Mouse (Mus musculus) right cerebral cortex, postnatal 14 days (tissue): ENCODE results near the gene Mapkapk2.

Experiments
- DNase-seq: peaks from one replicate; pipeline ENCODE4 v3.0.0; 2022

Mapkapk2 gene

GRCm38 (mm10) chr1:131080686-131081085 is 16.9 kb downstream of the Mapkapk2 start:
- DNase-seq = no peak

DNA sequence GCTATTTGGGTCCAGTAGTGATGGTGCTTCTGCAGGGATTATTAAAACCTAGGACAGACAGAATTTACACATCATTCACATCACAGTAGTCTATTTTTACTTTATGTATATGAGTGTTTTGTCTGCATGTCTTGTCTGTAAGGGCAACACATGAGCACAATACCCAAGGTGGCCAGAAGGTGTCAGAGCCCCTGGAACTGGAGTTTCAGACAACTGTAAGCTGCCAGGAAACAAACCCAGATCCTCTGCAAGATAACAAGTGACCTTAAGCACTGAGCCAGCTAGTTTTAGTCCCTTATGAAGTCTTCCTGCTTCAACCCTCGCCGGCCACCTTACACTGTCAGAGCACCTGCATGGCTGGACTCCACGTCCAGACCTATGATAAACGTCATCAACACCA is 17.9 kb downstream of the Mapkapk2 start:
- no peak for DNase-seq

DNA sequence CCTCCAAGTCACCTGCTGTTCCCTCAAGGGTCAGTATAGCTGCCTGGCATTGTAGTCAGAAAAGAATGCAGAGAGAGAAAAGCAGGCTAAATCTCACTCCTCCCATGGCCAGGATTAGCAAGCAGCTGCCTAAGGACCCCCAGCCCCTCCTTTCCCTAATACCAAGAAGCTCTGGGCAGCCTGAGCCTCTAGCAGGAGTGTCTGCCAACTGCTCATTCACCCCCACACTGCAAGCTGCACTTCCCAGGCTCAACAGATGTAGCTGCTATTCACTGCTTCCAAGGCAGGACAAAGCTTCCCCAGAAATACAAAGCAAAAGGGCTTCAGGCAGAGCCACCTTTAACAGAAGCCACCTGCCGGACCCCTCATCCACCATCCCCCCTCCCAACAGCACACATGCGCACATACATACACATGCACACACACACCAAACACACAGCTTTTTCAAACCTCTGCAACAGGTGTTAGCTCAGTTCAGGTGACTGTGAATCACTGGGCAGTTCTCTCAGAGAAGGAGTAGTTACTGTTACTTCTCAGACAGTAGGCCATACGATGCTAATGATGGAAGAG is 18.8 kb downstream of the Mapkapk2 start:
- peak; percentile 54 for DNase-seq

- no peak for DNase-seq
These were observed 22.4 kb downstream of the Mapkapk2 start for GRCm38 (mm10) chr1:131075098-131075791.

DNA sequence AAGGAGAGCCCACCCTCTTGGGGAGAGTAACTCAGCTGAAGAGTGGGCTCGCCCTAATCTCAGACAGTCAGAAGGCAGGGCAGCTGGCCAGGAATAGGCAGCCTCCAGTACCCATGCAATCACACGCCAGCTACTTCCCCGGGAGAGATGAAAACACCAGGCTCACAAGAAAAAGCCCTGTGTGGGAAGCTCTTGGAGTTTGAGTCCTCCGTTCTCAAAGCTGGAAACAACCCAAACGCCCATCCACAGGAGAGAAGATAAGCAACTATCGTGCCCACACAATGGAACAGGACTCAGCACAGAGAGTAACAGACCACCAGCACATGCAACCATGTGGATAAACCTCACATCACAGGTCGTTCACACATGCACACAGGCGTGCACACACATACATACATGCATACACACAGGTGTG is 23.1 kb downstream of the Mapkapk2 start:
- DNase-seq = peak; percentile 66

- DNase-seq = no peak
These were observed 25.1 kb downstream of the Mapkapk2 start for GRCm38 (mm10) chr1:131072376-131072990.

- no peak for DNase-seq
These were observed 28.6 kb downstream of the Mapkapk2 start for GRCm38 (mm10) chr1:131069010-131069409.

DNA sequence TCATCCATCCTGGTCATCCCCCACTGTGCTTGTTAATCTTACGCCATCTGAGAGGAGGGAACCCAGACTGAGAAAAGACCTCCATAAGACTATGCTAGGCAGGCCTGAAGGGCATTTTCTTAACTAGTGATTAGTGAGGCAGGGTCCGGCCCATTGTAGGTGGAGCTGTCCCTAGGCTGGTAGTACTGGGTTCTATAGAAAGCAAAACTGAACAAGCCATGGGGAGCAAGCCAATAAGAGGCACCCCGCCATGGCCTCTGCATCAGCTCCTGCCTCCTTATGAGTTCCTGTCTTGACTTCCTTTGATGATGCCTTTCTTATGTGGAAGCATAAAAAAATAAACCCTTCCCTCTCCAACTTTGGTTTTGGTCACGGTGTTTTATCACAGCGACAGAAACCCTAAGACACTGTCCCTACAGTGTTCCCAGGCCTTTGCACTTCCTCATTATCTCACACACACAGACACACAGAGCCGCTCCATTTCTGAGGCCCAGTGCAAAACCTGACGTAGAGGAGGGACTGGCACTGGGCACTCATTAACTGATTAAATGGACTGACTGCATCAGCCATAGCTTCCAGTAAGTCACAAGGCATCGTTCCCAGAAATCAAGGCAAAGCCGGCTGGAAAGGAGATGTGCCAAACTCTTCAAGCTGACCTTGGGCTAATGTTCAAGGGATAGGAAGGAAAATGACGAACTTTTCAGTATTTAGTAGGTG is 29.5 kb downstream of the Mapkapk2 start:
- no peak for DNase-seq

GRCm38 (mm10) chr1:131064202-131064601 is 33.4 kb downstream of the Mapkapk2 start:
- DNase-seq = no peak

- peak; percentile 43 for DNase-seq
These were observed 34.8 kb downstream of the Mapkapk2 start for GRCm38 (mm10) chr1:131062821-131063220.

GRCm38 (mm10) chr1:131061740-131062254 is 35.8 kb downstream of the Mapkapk2 start:
- no peak for DNase-seq

DNA sequence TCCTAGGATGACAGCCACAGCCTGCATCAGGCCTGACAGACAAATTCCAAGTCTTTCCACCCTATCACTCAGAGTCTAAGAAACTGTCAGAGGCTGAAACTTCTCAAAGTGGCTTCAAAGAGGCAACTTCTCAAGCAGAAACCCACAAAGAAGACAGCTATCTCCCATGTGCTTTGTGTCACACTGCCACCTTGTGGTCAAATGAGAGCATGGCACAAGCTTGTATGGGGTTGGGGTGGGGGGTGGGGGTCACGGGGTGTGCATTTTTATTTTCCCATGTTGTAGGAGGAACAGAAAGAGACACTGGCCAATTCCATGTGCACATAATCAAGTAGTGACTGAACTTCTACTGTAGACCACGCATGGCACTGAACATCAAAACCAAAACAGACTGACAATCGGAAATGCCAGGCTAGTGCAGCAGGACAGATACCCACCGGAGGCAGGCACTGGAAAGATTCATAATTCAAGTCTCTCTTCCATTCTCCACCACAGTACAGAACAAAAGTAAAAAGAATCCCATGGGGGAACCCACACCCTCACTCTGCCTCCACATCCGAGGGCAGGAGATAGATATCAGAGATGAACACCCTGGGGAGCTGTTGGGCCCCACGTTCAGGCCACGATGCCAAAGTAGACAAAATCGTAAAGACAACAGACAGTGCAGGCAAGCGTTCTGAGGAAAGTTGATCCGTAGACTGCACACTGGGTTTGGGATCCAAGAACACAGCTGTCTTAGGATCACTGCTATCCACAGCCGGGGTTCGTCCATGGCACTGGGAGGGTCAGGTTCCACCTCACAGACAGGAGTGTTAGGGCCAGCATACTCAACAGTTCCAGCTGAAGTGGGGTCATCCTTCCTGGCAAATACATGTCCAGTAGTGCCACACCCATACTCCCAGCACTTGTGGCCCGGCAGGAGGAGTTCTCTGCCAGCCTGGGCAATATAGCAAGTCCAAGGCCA is 37.1 kb downstream of the Mapkapk2 start:
- no peak for DNase-seq

GRCm38 (mm10) chr1:131059841-131060240 is 37.8 kb downstream of the Mapkapk2 start:
- no peak for DNase-seq

DNA sequence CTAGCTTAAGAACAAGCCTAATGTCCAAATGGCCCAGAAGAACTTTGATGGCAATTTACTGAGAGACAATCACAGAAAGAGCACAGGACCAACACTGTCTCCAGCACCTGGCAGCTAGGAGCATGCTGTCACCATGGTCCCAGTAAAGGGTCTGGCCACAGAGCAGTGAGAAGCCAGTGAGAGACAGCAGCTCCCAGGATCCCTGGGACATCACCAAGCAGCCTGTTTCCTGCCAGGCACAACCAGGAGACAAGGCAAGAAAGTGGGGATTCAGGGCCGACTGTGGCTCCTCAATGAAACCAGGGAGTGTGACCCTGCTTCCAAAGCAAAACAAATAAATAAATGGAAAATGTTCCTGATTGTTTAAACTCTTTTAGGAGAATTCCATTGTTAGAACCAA is 38.2 kb downstream of the Mapkapk2 start:
- DNase-seq = no peak

GRCm38 (mm10) chr1:131058431-131058830 is 39.2 kb downstream of the Mapkapk2 start:
- no peak for DNase-seq

DNA sequence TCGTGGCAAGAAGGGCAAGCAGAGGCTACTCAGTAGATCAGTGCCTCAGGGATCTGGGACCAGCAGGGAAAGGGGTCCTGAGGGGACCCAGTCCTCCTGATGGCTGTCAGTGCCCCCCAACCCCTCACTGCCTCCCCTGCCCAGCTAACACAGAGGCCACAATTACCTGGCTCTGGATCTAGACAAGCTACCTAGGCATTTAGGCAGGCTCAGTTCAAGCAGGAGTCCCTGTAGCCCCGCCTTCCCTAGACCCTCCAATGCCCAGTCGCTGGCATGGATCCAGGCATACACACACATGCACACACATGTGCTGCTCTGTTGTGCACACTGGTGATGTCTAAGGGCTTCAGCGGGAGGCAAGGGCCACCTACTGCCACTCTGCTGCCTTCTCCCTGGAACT is 43.4 kb downstream of the Mapkapk2 start:
- no peak for DNase-seq

DNA sequence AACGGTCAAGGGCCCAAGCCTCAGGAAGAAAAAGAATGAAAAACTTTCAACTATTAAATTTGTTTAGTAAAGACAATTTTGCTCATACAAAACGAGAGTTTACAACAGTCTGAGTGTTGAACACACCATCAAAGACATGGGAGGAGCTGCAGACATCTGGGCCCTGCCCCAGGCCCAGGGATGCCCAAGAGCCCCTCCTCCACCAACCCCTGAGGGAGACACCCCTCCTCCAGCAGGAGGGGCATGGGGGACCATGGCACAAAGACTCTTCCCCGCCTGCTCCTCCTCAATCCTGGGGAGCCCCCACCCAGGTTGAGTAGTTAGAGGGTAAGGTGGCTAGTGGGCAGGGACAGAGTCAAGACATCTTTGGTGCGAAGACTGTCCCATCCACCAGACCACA is 44.0 kb downstream of the Mapkapk2 start:
- no peak for DNase-seq

DNA sequence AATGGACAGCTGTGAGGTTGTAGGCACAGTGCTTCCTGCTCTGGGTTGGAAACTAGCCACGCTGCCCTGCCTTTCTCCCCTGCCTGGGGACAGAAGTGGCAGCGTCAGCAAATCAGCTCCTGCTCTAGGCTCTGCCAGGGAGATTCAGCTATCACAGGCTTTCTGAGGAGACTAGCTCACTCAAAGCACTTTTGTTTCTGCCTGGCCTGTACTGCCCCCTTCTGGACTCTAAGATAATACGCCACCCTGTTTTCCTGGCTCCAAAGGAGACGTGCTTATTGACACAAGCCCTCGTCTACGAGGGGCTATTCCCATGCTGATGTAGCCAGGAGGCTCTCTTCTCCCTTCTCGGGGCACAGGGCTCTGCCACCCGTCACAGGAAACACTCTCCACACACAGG is 44.4 kb downstream of the Mapkapk2 start:
- DNase-seq = peak; percentile 58

DNA sequence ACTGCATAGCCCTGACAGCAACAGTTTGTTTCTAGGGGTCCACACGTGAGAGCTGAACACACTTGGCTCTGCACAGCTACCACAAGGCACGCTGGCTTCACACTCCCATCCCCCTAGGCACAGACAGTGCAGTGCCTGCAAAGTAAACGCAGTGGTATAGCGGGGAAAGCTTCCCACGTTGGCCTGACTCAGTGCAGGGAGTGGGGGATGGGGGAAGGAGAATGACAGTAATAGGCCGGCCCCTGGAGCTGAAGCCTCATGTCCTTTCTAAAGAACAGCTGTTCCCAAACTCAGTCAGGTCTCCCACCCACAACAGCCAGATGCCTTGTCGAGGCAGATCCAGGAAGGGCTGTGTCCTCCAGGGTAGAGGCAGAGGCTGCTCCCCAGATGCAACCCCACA is 46.6 kb downstream of the Mapkapk2 start:
- no peak for DNase-seq

- DNase-seq = no peak
These were observed 47.0 kb downstream of the Mapkapk2 start for GRCm38 (mm10) chr1:131050617-131051016.

GRCm38 (mm10) chr1:131050011-131050410 is 47.6 kb downstream of the Mapkapk2 start:
- no peak for DNase-seq

DNA sequence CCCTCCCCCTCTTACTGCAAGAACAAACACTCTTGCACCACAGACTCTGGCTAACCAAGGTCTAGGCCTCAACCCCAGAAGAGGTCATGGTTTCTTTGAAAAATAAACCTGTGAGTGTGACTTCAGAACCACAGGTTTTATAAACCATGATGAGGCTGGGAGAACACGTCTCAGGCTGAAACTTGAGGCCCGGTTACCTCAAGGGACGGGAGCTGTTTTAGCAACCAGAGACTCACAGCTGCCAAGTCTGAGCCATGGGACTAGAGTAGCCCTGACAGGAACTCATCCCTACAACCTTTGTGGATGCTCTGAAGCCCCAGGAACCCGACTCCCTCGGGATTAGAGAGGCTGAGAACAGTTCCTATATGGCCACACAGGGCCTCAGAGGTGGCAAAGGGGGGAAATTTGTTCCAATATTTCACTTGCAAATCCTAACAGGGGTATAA is 48.2 kb downstream of the Mapkapk2 start:
- DNase-seq = no peak
